8 mouse cellular contexts compared by ENCODE assay signal in genomic region chr11:95770720-95771364, GRCm38 (mm10). TPM values are rescaled to one million over a fixed set of nuclear protein-coding genes. Genes with fewer than 3 reads are reported as not detected.
DNase-seq lines count a peak whose midpoint lies in the region; ATAC-seq lines count a peak whose summit lies in the region.

No protein-coding gene starts in this region.

- H3K4me2 ChIP-seq in forebrain, embryonic 11.5 days (ENCODE audit: low read depth, low read length, severe bottlenecking): no peak overlapping the region
- no peak overlapping the region for H3K4me2 ChIP-seq in neural tube, embryonic 15.5 days

- H3K9me3 ChIP-seq in forebrain, embryonic 11.5 days (ENCODE audit: control insufficient read depth, low read length): no peaks in the 10 kb centered on the region
- no peaks in the 10 kb centered on the region for H3K9me3 ChIP-seq in neural tube, embryonic 15.5 days (replicated peaks)

- H3K9ac ChIP-seq in forebrain, embryonic 11.5 days (ENCODE audit: low read length): no peak overlapping the region
- no peak overlapping the region for H3K9ac ChIP-seq in neural tube, embryonic 15.5 days (replicated peaks)

- H3K36me3 ChIP-seq in splenic B cell, adult 2 months (ENCODE audit: control insufficient read depth, insufficient read depth, low read length, poor library complexity, severe bottlenecking): no peaks in the 10 kb centered on the region; the same call in 1 of the 2 replicates
- H3K36me3 ChIP-seq in forebrain, embryonic 11.5 days (ENCODE audit: control insufficient read depth, insufficient read depth, low read length): no peaks in the 10 kb centered on the region
- peaks cover 7% of the 10 kb centered on the region for H3K36me3 ChIP-seq in neural tube, embryonic 15.5 days

- no peaks in the 10 kb centered on the region for H3K4me1 ChIP-seq in forebrain, embryonic 11.5 days (replicated peaks; ENCODE audit: control insufficient read depth, insufficient read depth, low read length)
- H3K4me1 ChIP-seq in neural tube, embryonic 15.5 days: no peaks in the 10 kb centered on the region

- peak; percentile 60 to 72 for DNase-seq in cerebellum, postnatal 10 days
- no peak for DNase-seq in cerebellum, adult 8-10 months
- DNase-seq in right cerebral cortex, postnatal 4 days: peak; percentile 32
- DNase-seq in right cerebral cortex, postnatal 25 days: no peak
- peak; percentile 61 for DNase-seq in kidney, postnatal 10 days
- peak; percentile 44 for DNase-seq in splenic B cell, adult 2 months (ENCODE audit: low read depth, low spot score)
- no peak for DNase-seq in forebrain, embryonic 11.5 days (ENCODE audit: low spot score)

- WGBS in forebrain, embryonic 11.5 days: 67% methylated on average over 9 of the region's 9 CpGs
- WGBS in neural tube, embryonic 15.5 days: 67% methylated on average over 9 of the region's 9 CpGs

- no peak for ATAC-seq in forebrain, embryonic 11.5 days (replicated peaks; ENCODE audit: low FRiP score)
- ATAC-seq in neural tube, embryonic 15.5 days (ENCODE audit: low FRiP score): no peak

- H3K27ac ChIP-seq in forebrain, embryonic 11.5 days (ENCODE audit: low read depth, low read length): no peak overlapping the region
- H3K27ac ChIP-seq in neural tube, embryonic 15.5 days (replicated peaks): no peak overlapping the region

- H3K4me3 ChIP-seq in forebrain, embryonic 11.5 days (ENCODE audit: low read depth, low read length): no peak overlapping the region
- no peak overlapping the region for H3K4me3 ChIP-seq in neural tube, embryonic 15.5 days (replicated peaks)

- no peaks in the 10 kb centered on the region for H3K27me3 ChIP-seq in splenic B cell, adult 2 months (ENCODE audit: control insufficient read depth, insufficient read depth, low read length, poor library complexity, severe bottlenecking)
- no peaks in the 10 kb centered on the region for H3K27me3 ChIP-seq in forebrain, embryonic 11.5 days (ENCODE audit: control insufficient read depth, insufficient read depth, low read length)
- H3K27me3 ChIP-seq in neural tube, embryonic 15.5 days (replicated peaks): no peaks in the 10 kb centered on the region

RNA-seq across cellular contexts. Expression of gene B130006D01Rik, which starts 47.5 kb away (rescaled TPM):
- polyA plus RNA-seq in forebrain, embryonic 11.5 days (2014; fragmentation: Nextera tagmentation; extraction: Ambion mirVana): 1.4 and 2.2 TPM in 2 replicates
- polyA plus RNA-seq in neural tube, embryonic 15.5 days (2015; fragmentation: Nextera tagmentation; extraction: Ambion mirVana): 0.99 and 1.3 TPM in 2 replicates

RNA-seq across cellular contexts. Expression of gene Phospho1, which starts 53.5 kb away (rescaled TPM):
- polyA plus RNA-seq in forebrain, embryonic 11.5 days (2014; fragmentation: Nextera tagmentation; extraction: Ambion mirVana): 0.51 TPM in 1 of 2 replicates, not detected in the other
- 0.64 TPM in 1 of 2 replicates, not detected in the other for polyA plus RNA-seq in neural tube, embryonic 15.5 days (2015; fragmentation: Nextera tagmentation; extraction: Ambion mirVana)

RNA-seq across cellular contexts. Expression of gene Zfp652, which starts 58.4 kb away (rescaled TPM):
- 11.9 and 13.9 TPM in 2 replicates for polyA plus RNA-seq in forebrain, embryonic 11.5 days (2014; fragmentation: Nextera tagmentation; extraction: Ambion mirVana)
- 23.8 and 24.4 TPM in 2 replicates for polyA plus RNA-seq in neural tube, embryonic 15.5 days (2015; fragmentation: Nextera tagmentation; extraction: Ambion mirVana)

Comparison
In these comparisons a context has a peak if more than half of its experiments do, and no peak if none do; other contexts are left out.
1. DNase-seq: peak in cerebellum, postnatal 10 days (2 of 2), right cerebral cortex, postnatal 4 days (single experiment), kidney, postnatal 10 days (single experiment) and splenic B cell, adult 2 months (single experiment); none in cerebellum, adult 8-10 months (single experiment), right cerebral cortex, postnatal 25 days (single experiment) and forebrain, embryonic 11.5 days (single experiment).